8 mouse cellular contexts compared by ENCODE assay signal in the genomic region with DNA sequence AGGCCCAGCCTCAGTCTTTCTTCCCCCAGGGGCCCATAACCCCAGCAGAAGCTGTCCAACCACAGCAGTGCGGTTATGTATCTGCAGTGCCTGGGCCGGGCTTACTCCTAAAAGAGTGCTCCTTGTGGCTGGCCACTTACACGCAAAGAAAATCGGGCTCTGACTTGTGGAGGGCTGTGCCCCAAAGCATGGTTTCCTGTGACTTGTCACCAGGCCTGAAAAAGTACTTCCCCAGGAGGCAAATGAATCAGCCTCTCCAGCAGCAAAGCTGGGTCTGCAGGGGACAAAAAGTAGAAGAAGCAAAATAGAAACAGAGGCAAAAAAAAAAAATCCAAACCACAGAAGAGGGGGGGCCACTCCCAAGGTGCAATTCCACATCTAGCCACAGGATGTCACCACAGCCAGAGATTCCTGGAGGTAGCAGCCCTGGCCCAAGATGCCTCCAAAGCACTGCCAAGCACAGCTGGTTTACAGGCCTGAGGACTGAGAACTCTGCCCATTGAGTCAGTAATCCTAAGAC. TPM values are rescaled to one million over a fixed set of nuclear protein-coding genes. Genes with fewer than 3 reads are reported as not detected.
A peak's percentile ranks its signal among the peaks of the same experiment; 100 is the strongest.
DNase-seq lines count a peak whose midpoint lies in the region; ATAC-seq and TF ChIP-seq lines count a peak whose summit lies in the region.

No protein-coding gene starts in this region.

- DNase-seq in CD4-positive helper T cell, adult 2 months (ENCODE audit: low read depth, low spot score) = peak; percentile 83
- DNase-seq in adrenal gland, adult 8-10 months = peak; percentile 50
- peak; percentile 66 for DNase-seq in embryo, embryonic 11.5 days (ENCODE audit: low read depth, low spot score)
- peak; percentile 85 for DNase-seq in kidney, postnatal 0 days (ENCODE audit: low spot score)
- peak in 2 of 3 experiments; percentile 34 to 50 for DNase-seq in liver, embryonic 14.5 days (ENCODE audit: low read depth in 3 of 3, low spot score in 3 of 3)
- peak; percentile 85 for DNase-seq in testis, postnatal 10 days (ENCODE audit: low spot score)

- H3K27me3 ChIP-seq in kidney, postnatal 0 days (ENCODE audit: insufficient read depth, low read length) = no peaks in the 10 kb centered on the region
- no peaks in the 10 kb centered on the region for H3K27me3 ChIP-seq in liver, embryonic 14.5 days (ENCODE audit: control insufficient read depth, insufficient read depth, low read length)
- H3K27me3 ChIP-seq in neural tube, embryonic 13.5 days = no peaks in the 10 kb centered on the region

- WGBS in kidney, postnatal 0 days = 21% methylated on average over 4 of the region's 4 CpGs
- WGBS in liver, embryonic 14.5 days (ENCODE audit: insufficient replicate concordance) = 6% methylated on average over 4 of the region's 4 CpGs
- 35% methylated on average over 4 of the region's 4 CpGs for WGBS in neural tube, embryonic 13.5 days

- ATAC-seq in granulocyte monocyte progenitor cell, adult 5-6 weeks (replicated peaks; ENCODE audit: poor library complexity, severe bottlenecking) = peak; percentile 77
- ATAC-seq in kidney, postnatal 0 days (replicated peaks; ENCODE audit: low FRiP score, low read depth) = 0 out of 2 replicates have a peak, but pooled peaks have one; percentile 20
- no peak for ATAC-seq in liver, embryonic 14.5 days (ENCODE audit: insufficient read depth)
- ATAC-seq in neural tube, embryonic 13.5 days (ENCODE audit: low read depth) = peak; percentile 75; the same call in 1 of the 2 replicates

- no peak overlapping the region for H3K27ac ChIP-seq in kidney, postnatal 0 days
- no peak overlapping the region for H3K27ac ChIP-seq in liver, embryonic 14.5 days
- H3K27ac ChIP-seq in neural tube, embryonic 13.5 days (replicated peaks) = 0 out of 2 replicates have a peak overlapping the region, but pooled peaks have one; percentile 23

- H3K36me3 ChIP-seq in kidney, postnatal 0 days (ENCODE audit: insufficient read depth, low read length) = no peaks in the 10 kb centered on the region
- no peaks in the 10 kb centered on the region for H3K36me3 ChIP-seq in liver, embryonic 14.5 days (replicated peaks; ENCODE audit: control insufficient read depth, insufficient read depth, low read depth)
- no peaks in the 10 kb centered on the region for H3K36me3 ChIP-seq in neural tube, embryonic 13.5 days

- H3K4me1 ChIP-seq in kidney, postnatal 0 days (replicated peaks; ENCODE audit: insufficient read depth, low read length) = 0 out of 2 replicates have a peak, but pooled peaks cover 5% of the 10 kb centered on the region
- H3K4me1 ChIP-seq in liver, embryonic 14.5 days (replicated peaks; ENCODE audit: control insufficient read depth in 2 of 2, insufficient read depth in 2 of 2, low read length in 1 of 2) = peaks cover 0 to 19% of the 10 kb centered on the region in 2 experiments; a peak in 2 of 4 replicates
- H3K4me1 ChIP-seq in neural tube, embryonic 13.5 days (replicated peaks) = no peaks in the 10 kb centered on the region

- H3K9me3 ChIP-seq in kidney, postnatal 0 days (replicated peaks; ENCODE audit: low read length) = no peaks in the 10 kb centered on the region
- H3K9me3 ChIP-seq in liver, embryonic 14.5 days (ENCODE audit: control insufficient read depth, low read length) = no peaks in the 10 kb centered on the region
- no peaks in the 10 kb centered on the region for H3K9me3 ChIP-seq in neural tube, embryonic 13.5 days

- TF ChIP-seq CTCF in kidney, postnatal 0 days (IDR thresholded peaks at IDR 0.05; ENCODE audit: low read depth) = peak; percentile 92
- TF ChIP-seq CTCF in liver, embryonic 14.5 days (IDR thresholded peaks at IDR 0.05; ENCODE audit: low read depth) = peak; percentile 88

- no peak overlapping the region for H3K4me2 ChIP-seq in kidney, postnatal 0 days (ENCODE audit: low read length)
- no peak overlapping the region for H3K4me2 ChIP-seq in liver, embryonic 14.5 days (ENCODE audit: low read depth)
- no peak overlapping the region for H3K4me2 ChIP-seq in neural tube, embryonic 13.5 days

- H3K4me3 ChIP-seq in kidney, postnatal 0 days (replicated peaks; ENCODE audit: low read depth, low read length) = no peak overlapping the region
- H3K4me3 ChIP-seq in liver, embryonic 14.5 days (ENCODE audit: insufficient read depth in 1 of 2, low read depth in 2 of 2, low read length in 2 of 2) = no peak overlapping the region
- H3K4me3 ChIP-seq in neural tube, embryonic 13.5 days = no peak overlapping the region

- no peak for TF ChIP-seq EP300 in liver, embryonic 14.5 days (IDR thresholded peaks at IDR 0.05; ENCODE audit: low read depth)

- no peak overlapping the region for H3K9ac ChIP-seq in kidney, postnatal 0 days (ENCODE audit: low read depth, low read length)
- H3K9ac ChIP-seq in liver, embryonic 14.5 days (replicated peaks) = no peak overlapping the region
- H3K9ac ChIP-seq in neural tube, embryonic 13.5 days = no peak overlapping the region

RNA-seq across cellular contexts. Expression of gene Kif23, which starts 18.9 kb away (rescaled TPM):
- total RNA-seq in adrenal gland, adult 8-10 months (2022) = 1 to 10 TPM; 2.3 to 3.8 (median 3.7) TPM
- total RNA-seq in granulocyte monocyte progenitor cell, adult 5-6 weeks (2014; fragmentation: Nextera tagmentation) = 32.7 and 46.7 TPM in 2 replicates
- 146 and 173 TPM in 2 replicates for total RNA-seq in granulocyte monocyte progenitor cell, adult 5-6 weeks (2017)
- 40.1 and 51.2 TPM in 2 replicates for polyA plus RNA-seq in kidney, postnatal 0 days (2015; fragmentation: Nextera tagmentation; extraction: Ambion mirVana)
- polyA plus RNA-seq in liver, embryonic 14.5 days (2012; rRNA removed) = 27.9 and 44.3 TPM in 2 replicates
- polyA plus RNA-seq in liver, embryonic 14.5 days (2014; fragmentation: Nextera tagmentation; extraction: Ambion mirVana) = 61.9 and 68.8 TPM in 2 replicates
- 17.0 and 19.7 TPM in 2 replicates for polyA plus RNA-seq in neural tube, embryonic 13.5 days (2015; fragmentation: Nextera tagmentation; extraction: Ambion mirVana)

RNA-seq across cellular contexts. Expression of gene Rplp1, which starts 51.1 kb away (rescaled TPM):
- total RNA-seq in adrenal gland, adult 8-10 months (2022) = 1,000 to 10,000 TPM; 2,047 to 2,140 (median 2,121) TPM
- total RNA-seq in granulocyte monocyte progenitor cell, adult 5-6 weeks (2014; fragmentation: Nextera tagmentation) = 3,366 and 4,270 TPM in 2 replicates
- total RNA-seq in granulocyte monocyte progenitor cell, adult 5-6 weeks (2017) = 4,896 and 5,913 TPM in 2 replicates
- polyA plus RNA-seq in kidney, postnatal 0 days (2015; fragmentation: Nextera tagmentation; extraction: Ambion mirVana) = 1,461 and 1,709 TPM in 2 replicates
- polyA plus RNA-seq in liver, embryonic 14.5 days (2012; rRNA removed) = 6,111 and 7,314 TPM in 2 replicates
- 1,539 and 1,562 TPM in 2 replicates for polyA plus RNA-seq in liver, embryonic 14.5 days (2014; fragmentation: Nextera tagmentation; extraction: Ambion mirVana)
- polyA plus RNA-seq in neural tube, embryonic 13.5 days (2015; fragmentation: Nextera tagmentation; extraction: Ambion mirVana) = 975 and 981 TPM in 2 replicates
